Mouse (Mus musculus) MEL (cell line): Measurements from ENCODE around the gene Gm9573. TPM values are rescaled to one million over a fixed set of nuclear protein-coding genes. Genes with fewer than 3 reads are reported as not detected.

Experiments
- DNase-seq: peaks from one replicate; pipeline ENCODE4 v3.0.0; 2011; ENCODE audit warnings: low read depth, low spot score
- H3K27ac ChIP-seq: 2 replicates; pipeline ENCODE4 v1.5.1; 2012; ENCODE audit warnings: low read depth, mild to moderate bottlenecking, control low read depth, low read length, moderate library complexity; ENCODE audit not compliant: control insufficient read depth
- H3K27me3 ChIP-seq, 2 experiments: fragments of 150-350 bp in 1 of 2; sonication (generic) in 1 of 2; 2 replicates each; pipeline ENCODE4 v1.6.1; 2012; ENCODE audit warnings: low read length in 2 of 2, mild to moderate bottlenecking in 2 of 2, improper control_type of control experiment in 1 of 2, moderate library complexity in 1 of 2; ENCODE audit not compliant: insufficient read depth in 2 of 2, control insufficient read depth in 1 of 2
- H3K36me3 ChIP-seq, 2 experiments: 2 replicates each; pipeline ENCODE4 v1.6.1; 2012 to 2014; ENCODE audit warnings: low read length in 2 of 2, improper control_type of control experiment in 1 of 2, inconsistent platforms in 1 of 2, mild to moderate bottlenecking in 1 of 2; ENCODE audit not compliant: insufficient read depth in 2 of 2, control insufficient read depth in 1 of 2
- H3K4me1 ChIP-seq, 2 experiments: fragments of 150-350 bp in 1 of 2; sonication (generic) in 1 of 2; 2 replicates each; pipeline ENCODE4 v1.6.1; 2012; ENCODE audit warnings: low read length in 2 of 2, improper control_type of control experiment in 1 of 2, mild to moderate bottlenecking in 1 of 2; ENCODE audit not compliant: insufficient read depth in 2 of 2, control insufficient read depth in 1 of 2
- H3K4me3 ChIP-seq, 2 experiments: fragments of 150-350 bp in 1 of 2; sonication (generic) in 1 of 2; 2 replicates each; pipeline ENCODE4 v1.5.1; 2012; ENCODE audit warnings: low read depth in 2 of 2, low read length in 2 of 2, mild to moderate bottlenecking in 2 of 2, moderate library complexity in 2 of 2, control low read depth in 1 of 2, improper control_type of control experiment in 1 of 2; ENCODE audit not compliant: control insufficient read depth in 1 of 2, insufficient read depth in 1 of 2
- H3K79me2 ChIP-seq: 2 replicates; pipeline ENCODE4 v1.6.1; 2012; ENCODE audit warnings: mild to moderate bottlenecking, low read length, moderate library complexity; ENCODE audit not compliant: control insufficient read depth, poor library complexity, insufficient read depth
- H3K9ac ChIP-seq: 2 replicates; pipeline ENCODE4 v1.6.1; 2012; ENCODE audit warnings: low read depth, mild to moderate bottlenecking, control low read depth, low read length, moderate library complexity; ENCODE audit not compliant: control insufficient read depth, poor library complexity, severe bottlenecking
- H3K9me3 ChIP-seq: fragments of 150-350 bp; sonication (generic); replicated peaks from 2 replicates; pipeline ENCODE4 v1.6.1; 2012; ENCODE audit warnings: mild to moderate bottlenecking, low read length, improper control_type of control experiment, moderate library complexity; ENCODE audit not compliant: insufficient read depth
- CHD2 ChIP-seq: IDR thresholded peaks from 2 replicates; pipeline ENCODE4 v1.6.1; 2011; ENCODE audit warnings: low read length, improper control_type of control experiment
- EP300 ChIP-seq, 2 experiments: IDR thresholded peaks; 2 replicates each; pipeline ENCODE4 v1.6.1; 2011; ENCODE audit warnings: improper control_type of control experiment in 2 of 2, low read length in 2 of 2, low read depth in 1 of 2, mild to moderate bottlenecking in 1 of 2
- GATA1 ChIP-seq: IDR thresholded peaks from 2 replicates; pipeline ENCODE4 v1.6.1; 2011; ENCODE audit warnings: low read depth, low read length, improper control_type of control experiment
- HCFC1 ChIP-seq: IDR thresholded peaks from 2 replicates; pipeline ENCODE4 v1.6.1; 2012; ENCODE audit warnings: low read depth, mild to moderate bottlenecking, inconsistent platforms, low read length, improper control_type of control experiment, moderate library complexity
- JUND ChIP-seq: IDR thresholded peaks from 2 replicates; pipeline ENCODE4 v1.6.1; 2011; ENCODE audit warnings: low read depth, mild to moderate bottlenecking, improper control_type of control experiment, low read length
- MAZ ChIP-seq: IDR thresholded peaks from 2 replicates; pipeline ENCODE4 v1.6.1; 2012; ENCODE audit warnings: low read depth, mild to moderate bottlenecking, inconsistent platforms, low read length, improper control_type of control experiment
- MXI1 ChIP-seq: IDR thresholded peaks from 2 replicates; pipeline ENCODE4 v1.6.1; 2011; ENCODE audit warnings: mild to moderate bottlenecking, low read depth, low read length, improper control_type of control experiment
- MYB ChIP-seq: IDR thresholded peaks from 2 replicates; pipeline ENCODE4 v1.6.1; 2011; ENCODE audit warnings: mild to moderate bottlenecking, low read depth, low read length, improper control_type of control experiment
- MYC ChIP-seq: IDR thresholded peaks from 2 replicates; pipeline ENCODE4 v1.6.1; 2011; ENCODE audit warnings: low read depth, mild to moderate bottlenecking, low read length, improper control_type of control experiment, moderate library complexity
- NRF1 ChIP-seq: IDR thresholded peaks from 2 replicates; pipeline ENCODE4 v1.6.1; 2014; ENCODE audit warnings: low read depth, mild to moderate bottlenecking, inconsistent platforms, low read length, improper control_type of control experiment, moderate library complexity; ENCODE audit not compliant: poor library complexity, insufficient read depth, severe bottlenecking
- POLR2AphosphoS2 ChIP-seq: IDR thresholded peaks from 2 replicates; pipeline ENCODE4 v1.6.1; 2011; ENCODE audit warnings: low read length, improper control_type of control experiment
- RAD21 ChIP-seq: IDR thresholded peaks from 2 replicates; pipeline ENCODE4 v1.6.1; 2011; ENCODE audit warnings: mild to moderate bottlenecking, low read depth, low read length, improper control_type of control experiment
- RCOR1 ChIP-seq: IDR thresholded peaks from 2 replicates; pipeline ENCODE4 v1.6.1; 2012; ENCODE audit warnings: low read depth, mild to moderate bottlenecking, inconsistent platforms, low read length, improper control_type of control experiment
- SIN3A ChIP-seq: IDR thresholded peaks from 2 replicates; pipeline ENCODE4 v1.6.1; 2012; ENCODE audit warnings: low read length, improper control_type of control experiment, inconsistent platforms
- TBP ChIP-seq: IDR thresholded peaks from 2 replicates; pipeline ENCODE4 v1.8.0; 2011; ENCODE audit warnings: low read depth, low read length, improper control_type of control experiment
- USF1 ChIP-seq: IDR thresholded peaks from 2 replicates; pipeline ENCODE4 v1.6.1; 2014; ENCODE audit warnings: low read depth, mild to moderate bottlenecking, inconsistent platforms, low read length, improper control_type of control experiment, moderate library complexity
- ZC3H11A ChIP-seq: IDR thresholded peaks from 2 replicates; pipeline ENCODE4 v1.6.1; 2012; ENCODE audit warnings: low read depth, mild to moderate bottlenecking, inconsistent platforms, low read length, improper control_type of control experiment
- ZKSCAN1 ChIP-seq: IDR thresholded peaks from 2 replicates; pipeline ENCODE4 v1.6.1; 2012; ENCODE audit warnings: low read depth, mild to moderate bottlenecking, inconsistent platforms, low read length, improper control_type of control experiment, moderate library complexity
- polyA plus RNA-seq, 2 experiments: library from polyadenylated mRNA; stranded (reverse) in 1 of 2; unstranded in 1 of 2; fragments of >175 nt in 1 of 2; fragments of >200 nt in 1 of 2; gene quantifications; 2 replicates each; pipeline versions ENCODE4 v1.2.1 to v1.2.4; 2012; ENCODE audit warnings: low replicate concordance in 2 of 2, low read depth in 1 of 2; ENCODE audit not compliant: insufficient read length in 2 of 2, insufficient read depth in 1 of 2, missing spikeins in 1 of 2
- total RNA-seq: library from RNA; depleted of rRNA; stranded (reverse); fragments of 300-350 nt; gene quantifications from 2 replicates; pipeline ENCODE4 v1.2.3, GENCODE M21; 2012

The Gm9573 gene
- total and polyA plus RNA-seq, 3 experiments: not detected

DNA sequence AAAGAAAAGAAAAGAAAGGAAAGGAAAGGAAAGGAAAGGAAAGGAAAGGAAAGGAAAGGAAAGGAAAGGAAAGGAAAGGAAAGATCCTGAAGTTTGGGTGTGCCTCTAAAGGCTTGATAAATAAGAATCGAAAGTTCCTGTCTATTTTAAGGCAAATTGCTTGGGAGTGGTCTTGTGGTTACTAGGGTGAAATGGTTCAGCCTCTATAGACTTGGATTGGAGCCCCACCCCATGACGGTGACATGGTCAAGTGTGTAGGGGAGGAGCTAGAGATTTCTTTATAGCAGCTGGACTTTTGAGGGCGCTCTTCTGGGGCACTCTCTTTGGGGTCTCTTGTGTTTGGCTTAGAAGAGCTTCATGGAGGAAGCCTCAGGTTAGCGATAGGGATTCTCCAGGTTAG, 32.7 kb downstream of the Gm9573 start:
- H3K4me3 ChIP-seq: peak overlapping the region in 1 of 2 experiments; percentile 12; a peak in 1 of 4 replicates
- TF ChIP-seq HCFC1 (no peak), TBP (no peak), CHD2 (no peak), JUND (no peak), MYB (no peak), USF1 (no peak), ZKSCAN1 (no peak), MYC (no peak), RCOR1 (no peak), MXI1 (no peak)
- H3K4me1 ChIP-seq: peaks cover 0 to 10% of the 10 kb centered on the region in 2 experiments; a peak in 1 of 4 replicates
- no peak overlapping the region for H3K27ac ChIP-seq
- 0 out of 4 replicates have a peak, but pooled peaks cover 0 to 2% of the 10 kb centered on the region in 2 experiments for H3K36me3 ChIP-seq
- no peak overlapping the region for H3K9ac ChIP-seq
- H3K9me3 ChIP-seq: no peaks in the 10 kb centered on the region
- H3K27me3 ChIP-seq: no peaks in the 10 kb centered on the region; a peak in 2 of 4 replicates
- DNase-seq: peak; percentile 43
- H3K79me2 ChIP-seq: no peaks in the 10 kb centered on the region

DNA sequence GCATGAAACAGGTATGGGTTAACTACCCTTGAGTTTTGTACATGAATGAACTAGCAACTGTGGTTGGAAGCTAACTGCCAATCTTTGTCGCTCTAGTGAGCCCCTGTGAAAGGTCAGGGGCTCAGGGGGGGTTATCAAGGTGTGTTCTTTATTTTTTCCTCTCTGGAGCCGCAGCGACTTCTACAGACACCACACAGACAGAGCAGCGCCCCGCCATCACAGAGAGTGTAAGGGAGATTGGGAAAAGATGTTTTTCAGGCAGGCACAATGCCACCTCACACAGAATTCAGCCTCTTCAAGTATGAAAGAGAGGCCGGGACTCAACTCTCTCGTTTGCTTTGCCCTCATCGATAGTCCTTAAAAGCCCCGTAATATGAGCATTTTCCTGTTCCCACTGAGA, 34.3 kb downstream of the Gm9573 start:
- H3K79me2 ChIP-seq: no peaks in the 10 kb centered on the region
- H3K9ac ChIP-seq: no peak overlapping the region
- H3K27me3 ChIP-seq: no peaks in the 10 kb centered on the region; a peak in 2 of 4 replicates
- no peak for DNase-seq
- H3K4me1 ChIP-seq: peaks cover 0 to 10% of the 10 kb centered on the region in 2 experiments; a peak in 1 of 4 replicates
- TF ChIP-seq ZC3H11A: no peak
- TF ChIP-seq SIN3A: no peak
- TF ChIP-seq GATA1: no peak
- TF ChIP-seq NRF1: no peak
- no peak for TF ChIP-seq RAD21
- no peak for TF ChIP-seq MAZ
- no peak for TF ChIP-seq EP300 (IDR thresholded peaks at IDR 0.05; ENCODE audit: low read depth in 1 of 2, low read length in 2 of 2)
- no peak for TF ChIP-seq POLR2AphosphoS2
- no peak overlapping the region for H3K4me3 ChIP-seq
- H3K36me3 ChIP-seq: 0 out of 4 replicates have a peak, but pooled peaks cover 0 to 2% of the 10 kb centered on the region in 2 experiments
- no peak overlapping the region for H3K27ac ChIP-seq
- no peaks in the 10 kb centered on the region for H3K9me3 ChIP-seq
